Mouse (Mus musculus): ENCODE results near the gene Rmdn3. TPM values are rescaled to one million over a fixed set of nuclear protein-coding genes. Genes with fewer than 3 reads are reported as not detected.

Rmdn3 gene
- polyA plus RNA-seq, 1 experiment from 2014 or later = 45.9 TPM

DNA sequence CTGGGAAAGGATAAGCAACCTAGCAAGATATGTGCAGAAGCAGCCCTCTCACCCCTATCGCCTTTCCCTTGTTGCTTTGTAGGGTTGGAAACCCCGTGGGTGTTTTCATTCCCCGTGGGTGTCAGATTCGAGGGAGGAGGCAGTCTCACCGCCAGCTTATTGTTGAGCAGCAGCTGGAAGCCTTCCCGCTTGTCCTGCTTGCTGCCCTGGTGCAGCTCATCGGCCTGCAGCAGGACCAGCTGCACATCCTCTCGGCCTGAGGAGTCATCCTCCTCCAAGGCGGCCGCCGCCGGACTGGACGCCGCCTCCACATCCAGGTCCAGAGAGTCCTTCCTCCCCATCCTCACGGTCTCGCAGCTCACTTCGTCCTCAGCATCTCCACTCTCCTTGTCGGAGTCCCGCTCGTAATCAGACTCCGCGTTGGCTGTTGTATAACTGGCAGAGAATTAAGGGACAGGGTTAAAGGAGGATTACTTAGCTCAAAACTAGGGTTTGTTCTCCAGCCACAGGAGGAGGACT lies 9.6 kb downstream of the Rmdn3 start:
- peaks cover 37% of the 10 kb centered on the region for H3K36me3 ChIP-seq (ENCODE audit: control insufficient read depth, insufficient read depth, low read length)
- WGBS = 89% methylated on average over 22 of the region's 22 CpGs
- no peak for ATAC-seq (ENCODE audit: insufficient number of reproducible peaks, low FRiP score, low TSS enrichment, low read depth)

GRCm38 (mm10) chr2:119146435-119146834 lies 10.4 kb downstream of the Rmdn3 start:
- H3K4me1 ChIP-seq (ENCODE audit: control insufficient read depth, insufficient read depth, low read length) = no peaks in the 10 kb centered on the region
- H3K9me3 ChIP-seq (ENCODE audit: control insufficient read depth, low read length) = no peaks in the 10 kb centered on the region
- H3K4me2 ChIP-seq (ENCODE audit: low read depth, severe bottlenecking) = no peak overlapping the region
- ATAC-seq (ENCODE audit: insufficient number of reproducible peaks, low FRiP score, low TSS enrichment, low read depth) = no peak
- no peak overlapping the region for H3K4me3 ChIP-seq (ENCODE audit: low read depth, low read length)
- no peak for DNase-seq (ENCODE audit: low spot score)
- H3K27ac ChIP-seq (replicated peaks; ENCODE audit: low read depth, low read length) = no peak overlapping the region
- H3K9ac ChIP-seq (ENCODE audit: low read length) = no peak overlapping the region
- peaks cover 37% of the 10 kb centered on the region for H3K36me3 ChIP-seq (ENCODE audit: control insufficient read depth, insufficient read depth, low read length)
- H3K27me3 ChIP-seq (ENCODE audit: control insufficient read depth, insufficient read depth, low read length) = no peaks in the 10 kb centered on the region
- 91% methylated on average over 6 of the region's 6 CpGs for WGBS

More for the DNA sequence above, 9.6 kb downstream of the Rmdn3 start:
- H3K4me1 ChIP-seq (ENCODE audit: control insufficient read depth, insufficient read depth, low read length) = no peaks in the 10 kb centered on the region
- no peak overlapping the region for H3K9ac ChIP-seq (ENCODE audit: low read length)
- H3K4me3 ChIP-seq (ENCODE audit: low read depth, low read length) = no peak overlapping the region
- no peaks in the 10 kb centered on the region for H3K9me3 ChIP-seq (ENCODE audit: control insufficient read depth, low read length)
- H3K27ac ChIP-seq (replicated peaks; ENCODE audit: low read depth, low read length) = no peak overlapping the region
- DNase-seq (ENCODE audit: low spot score) = no peak
- H3K4me2 ChIP-seq (ENCODE audit: low read depth, severe bottlenecking) = no peak overlapping the region
- H3K27me3 ChIP-seq (ENCODE audit: control insufficient read depth, insufficient read depth, low read length) = no peaks in the 10 kb centered on the region

DNA sequence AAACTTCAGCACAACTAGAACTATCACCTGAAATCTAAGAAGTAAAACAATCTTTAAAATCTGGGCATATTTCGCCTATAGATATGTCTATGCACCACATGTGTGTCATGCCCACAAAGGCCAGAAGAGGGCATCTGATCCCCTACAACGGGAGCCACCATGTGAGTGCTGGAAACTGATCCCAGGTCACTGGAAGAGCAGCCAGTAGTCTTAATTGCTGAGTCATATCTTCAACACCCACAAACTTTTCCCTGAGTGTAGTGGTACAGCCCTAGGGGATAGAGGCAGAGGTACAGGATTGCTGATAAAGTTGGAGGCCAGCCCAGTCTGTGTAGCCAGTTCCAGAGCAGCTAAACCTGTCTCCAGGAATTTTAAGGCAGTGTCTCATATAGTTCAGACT lies 11.6 kb downstream of the Rmdn3 start:
- Histone ChIP-seq H3K36me3 (ENCODE audit: control insufficient read depth, insufficient read depth, low read length) (peaks cover 37% of the 10 kb centered on the region), H3K4me3 (ENCODE audit: low read depth, low read length) (no peak overlapping the region), H3K27ac (replicated peaks; ENCODE audit: low read depth, low read length) (no peak overlapping the region), H3K27me3 (ENCODE audit: control insufficient read depth, insufficient read depth, low read length) (no peaks in the 10 kb centered on the region), H3K9ac (ENCODE audit: low read length) (no peak overlapping the region), H3K9me3 (ENCODE audit: control insufficient read depth, low read length) (no peaks in the 10 kb centered on the region), H3K4me2 (ENCODE audit: low read depth, severe bottlenecking) (no peak overlapping the region), H3K4me1 (ENCODE audit: control insufficient read depth, insufficient read depth, low read length) (no peaks in the 10 kb centered on the region)
- 83% methylated on average over 2 of the region's 2 CpGs for WGBS
- no peak for DNase-seq (ENCODE audit: low spot score)
- no peak for ATAC-seq (ENCODE audit: insufficient number of reproducible peaks, low FRiP score, low TSS enrichment, low read depth)

- H3K4me3 ChIP-seq (ENCODE audit: low read depth, low read length) = no peak overlapping the region
- no peak for DNase-seq (ENCODE audit: low spot score)
- no peak for ATAC-seq (ENCODE audit: insufficient number of reproducible peaks, low FRiP score, low TSS enrichment, low read depth)
- H3K4me1 ChIP-seq (ENCODE audit: control insufficient read depth, insufficient read depth, low read length) = no peaks in the 10 kb centered on the region
- peaks cover 22% of the 10 kb centered on the region for H3K36me3 ChIP-seq (ENCODE audit: control insufficient read depth, insufficient read depth, low read length)
- no peak overlapping the region for H3K9ac ChIP-seq (ENCODE audit: low read length)
- no peak overlapping the region for H3K27ac ChIP-seq (replicated peaks; ENCODE audit: low read depth, low read length)
- no peaks in the 10 kb centered on the region for H3K9me3 ChIP-seq (ENCODE audit: control insufficient read depth, low read length)
- WGBS = 92% methylated on average over 5 of the region's 5 CpGs
- H3K4me2 ChIP-seq (ENCODE audit: low read depth, severe bottlenecking) = no peak overlapping the region
- no peaks in the 10 kb centered on the region for H3K27me3 ChIP-seq (ENCODE audit: control insufficient read depth, insufficient read depth, low read length)
Measured at GRCm38 (mm10) chr2:119136346-119136898, 20.4 kb downstream of the Rmdn3 start.

GRCm38 (mm10) chr2:119113121-119113925 lies 43.5 kb downstream of the Rmdn3 start:
- no peaks in the 10 kb centered on the region for H3K27me3 ChIP-seq (ENCODE audit: control insufficient read depth, insufficient read depth, low read length)
- peak overlapping the region; percentile 75 for H3K9ac ChIP-seq (ENCODE audit: low read length)
- H3K27ac ChIP-seq (replicated peaks; ENCODE audit: low read depth, low read length) = no peak overlapping the region; the same call in 1 of the 2 replicates
- H3K4me1 ChIP-seq (ENCODE audit: control insufficient read depth, insufficient read depth, low read length) = no peaks in the 10 kb centered on the region
- peak overlapping the region; percentile 94 for H3K4me2 ChIP-seq (ENCODE audit: low read depth, severe bottlenecking)
- no peaks in the 10 kb centered on the region for H3K9me3 ChIP-seq (ENCODE audit: control insufficient read depth, low read length)
- peak overlapping the region; percentile 86 for H3K4me3 ChIP-seq (ENCODE audit: low read depth, low read length)
- WGBS = 17% methylated on average over 20 of the region's 20 CpGs
- H3K36me3 ChIP-seq (ENCODE audit: control insufficient read depth, insufficient read depth, low read length) = peaks cover 2% of the 10 kb centered on the region; the same call in 1 of the 2 replicates
- no peak for ATAC-seq (ENCODE audit: insufficient number of reproducible peaks, low FRiP score, low TSS enrichment, low read depth)
- no peak for DNase-seq (ENCODE audit: low spot score)

GRCm38 (mm10) chr2:119112438-119113112 lies 44.3 kb downstream of the Rmdn3 start, which contains the start of gene Rad51:
Gene Rad51 (plus strand): TSS chr2:119112793.
- DNase-seq (ENCODE audit: low spot score) = peak; percentile 91
- H3K27me3 ChIP-seq (ENCODE audit: control insufficient read depth, insufficient read depth, low read length) = no peaks in the 10 kb centered on the region
- no peaks in the 10 kb centered on the region for H3K9me3 ChIP-seq (ENCODE audit: control insufficient read depth, low read length)
- ATAC-seq (ENCODE audit: insufficient number of reproducible peaks, low FRiP score, low TSS enrichment, low read depth) = peak; percentile 93
- under 1% methylated on average over 51 of the region's 51 CpGs for WGBS
- H3K4me3 ChIP-seq (ENCODE audit: low read depth, low read length) = peak within 1 kb of the TSS; percentile 86
- H3K4me1 ChIP-seq (ENCODE audit: control insufficient read depth, insufficient read depth, low read length) = no peaks in the 10 kb centered on the region
- peak within 1 kb of the TSS; percentile 67; the same call in 1 of the 2 replicates for H3K27ac ChIP-seq (replicated peaks; ENCODE audit: low read depth, low read length)
- H3K4me2 ChIP-seq (ENCODE audit: low read depth, severe bottlenecking) = peak within 1 kb of the TSS; percentile 94
- H3K9ac ChIP-seq (ENCODE audit: low read length) = peak within 1 kb of the TSS; percentile 75
- H3K36me3 ChIP-seq (ENCODE audit: control insufficient read depth, insufficient read depth, low read length) = peaks cover 2% of the 10 kb centered on the region; the same call in 1 of the 2 replicates

DNA sequence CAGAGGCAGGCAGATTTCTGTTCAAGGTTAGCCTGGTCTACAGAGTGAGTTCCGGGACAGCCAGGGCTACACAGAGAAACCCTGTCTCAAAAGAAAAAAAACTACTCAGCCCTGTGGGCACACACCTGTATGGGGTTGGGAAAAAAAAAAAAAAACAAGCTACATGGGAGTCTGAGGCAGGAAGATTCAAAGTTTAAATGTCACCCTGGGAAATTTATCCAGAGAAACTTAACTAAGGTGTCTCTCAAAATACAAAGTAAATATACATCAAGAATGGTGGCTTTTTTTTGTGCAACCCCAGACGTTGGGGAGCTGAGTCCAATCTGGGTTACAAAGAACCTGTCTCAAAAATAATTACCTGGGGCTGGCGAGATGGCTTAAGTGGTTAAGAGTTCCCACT lies 45.8 kb downstream of the Rmdn3 start:
- H3K4me2 ChIP-seq (ENCODE audit: low read depth, severe bottlenecking) = no peak overlapping the region
- no peaks in the 10 kb centered on the region for H3K9me3 ChIP-seq (ENCODE audit: control insufficient read depth, low read length)
- 93% methylated on average over 3 of the region's 3 CpGs for WGBS
- DNase-seq (ENCODE audit: low spot score) (no peak), ATAC-seq (ENCODE audit: insufficient number of reproducible peaks, low FRiP score, low TSS enrichment, low read depth) (no peak)
- no peaks in the 10 kb centered on the region for H3K4me1 ChIP-seq (ENCODE audit: control insufficient read depth, insufficient read depth, low read length)
- H3K36me3 ChIP-seq (ENCODE audit: control insufficient read depth, insufficient read depth, low read length) = no peaks in the 10 kb centered on the region; the same call in 1 of the 2 replicates
- H3K4me3 ChIP-seq (ENCODE audit: low read depth, low read length) = no peak overlapping the region
- H3K27me3 ChIP-seq (ENCODE audit: control insufficient read depth, insufficient read depth, low read length) = no peaks in the 10 kb centered on the region
- H3K9ac ChIP-seq (ENCODE audit: low read length) = no peak overlapping the region
- no peak overlapping the region for H3K27ac ChIP-seq (replicated peaks; ENCODE audit: low read depth, low read length)

DNA sequence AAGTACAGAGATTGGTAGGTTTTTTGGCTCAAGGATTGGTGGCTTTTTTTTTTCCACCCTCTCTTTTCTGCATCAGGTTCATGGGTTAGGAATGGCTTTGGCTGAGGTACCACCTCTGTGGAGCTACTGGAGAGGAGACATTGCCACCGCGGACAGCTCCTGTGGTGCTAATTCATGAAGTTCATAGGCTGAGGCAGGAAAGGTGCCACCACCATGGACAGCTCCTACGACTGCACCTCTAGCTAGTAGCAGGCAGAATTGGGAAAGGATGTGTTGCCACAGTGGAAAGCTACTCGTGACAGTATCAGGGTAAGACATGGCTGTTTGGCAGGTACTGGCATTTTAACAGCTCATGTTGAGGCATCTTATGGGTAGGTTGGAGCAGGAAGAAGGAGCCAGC lies 48.3 kb downstream of the Rmdn3 start:
- Histone ChIP-seq H3K4me3 (ENCODE audit: low read depth, low read length) (no peak overlapping the region), H3K4me1 (ENCODE audit: control insufficient read depth, insufficient read depth, low read length) (no peaks in the 10 kb centered on the region), H3K4me2 (ENCODE audit: low read depth, severe bottlenecking) (no peak overlapping the region), H3K9me3 (ENCODE audit: control insufficient read depth, low read length) (no peaks in the 10 kb centered on the region), H3K36me3 (ENCODE audit: control insufficient read depth, insufficient read depth, low read length) (no peaks in the 10 kb centered on the region; the same call in 1 of the 2 replicates), H3K27ac (replicated peaks; ENCODE audit: low read depth, low read length) (no peak overlapping the region), H3K27me3 (ENCODE audit: control insufficient read depth, insufficient read depth, low read length) (no peaks in the 10 kb centered on the region), H3K9ac (ENCODE audit: low read length) (no peak overlapping the region)
- DNase-seq (ENCODE audit: low spot score) = peak; percentile 67
- 61% methylated on average over 4 of the region's 4 CpGs for WGBS
- ATAC-seq (ENCODE audit: insufficient number of reproducible peaks, low FRiP score, low TSS enrichment, low read depth) = no peak

Data from limb, embryonic 11.5 days (tissue).